Mouse (Mus musculus): ENCODE data around the gene Ghr.

The Ghr gene

GRCm38 (mm10) chr15:3536309-3536900, 46.9 kb downstream of the Ghr start:
- DNase-seq (ENCODE audit: low spot score), result no peak

DNA sequence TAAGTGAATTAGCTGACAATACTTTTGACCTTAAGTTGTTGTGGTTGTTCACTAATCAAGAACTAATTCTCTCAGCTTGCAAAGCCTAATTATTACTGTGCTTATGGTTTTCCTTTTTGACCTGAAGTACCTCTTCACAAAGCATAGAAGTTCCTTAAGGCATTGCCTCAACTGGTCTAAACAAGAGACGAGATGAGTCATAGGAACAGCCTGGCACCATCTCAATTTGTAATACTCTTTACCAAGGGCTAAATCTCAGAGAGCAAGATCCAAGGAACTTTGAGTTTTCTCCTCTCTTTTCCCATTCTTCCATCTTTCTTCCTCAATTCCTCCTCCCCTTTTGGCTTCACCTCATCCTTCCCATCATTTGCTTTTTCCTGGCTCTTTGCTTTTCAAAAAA, 69.3 kb downstream of the Ghr start:
- no peak for DNase-seq (ENCODE audit: low spot score)

DNA sequence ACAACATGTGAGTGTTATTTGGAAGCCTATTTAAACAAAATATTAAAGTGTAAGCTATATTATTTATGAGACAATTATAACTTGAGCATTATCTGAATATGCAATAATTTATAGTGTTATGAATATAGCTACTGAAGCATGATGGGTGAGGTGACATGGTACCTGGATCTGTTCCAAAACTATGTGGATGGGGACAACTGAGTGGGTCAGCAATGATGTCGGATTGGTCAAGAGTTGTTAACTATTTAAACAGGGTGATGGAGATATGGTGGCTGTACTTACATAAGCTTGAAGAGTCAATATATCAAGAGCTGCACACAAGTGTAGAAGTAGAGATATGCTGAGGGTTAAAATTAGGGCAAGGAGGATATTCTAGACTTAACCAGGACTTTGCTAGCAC, 70.9 kb downstream of the Ghr start:
- DNase-seq (ENCODE audit: low spot score), result no peak

DNA sequence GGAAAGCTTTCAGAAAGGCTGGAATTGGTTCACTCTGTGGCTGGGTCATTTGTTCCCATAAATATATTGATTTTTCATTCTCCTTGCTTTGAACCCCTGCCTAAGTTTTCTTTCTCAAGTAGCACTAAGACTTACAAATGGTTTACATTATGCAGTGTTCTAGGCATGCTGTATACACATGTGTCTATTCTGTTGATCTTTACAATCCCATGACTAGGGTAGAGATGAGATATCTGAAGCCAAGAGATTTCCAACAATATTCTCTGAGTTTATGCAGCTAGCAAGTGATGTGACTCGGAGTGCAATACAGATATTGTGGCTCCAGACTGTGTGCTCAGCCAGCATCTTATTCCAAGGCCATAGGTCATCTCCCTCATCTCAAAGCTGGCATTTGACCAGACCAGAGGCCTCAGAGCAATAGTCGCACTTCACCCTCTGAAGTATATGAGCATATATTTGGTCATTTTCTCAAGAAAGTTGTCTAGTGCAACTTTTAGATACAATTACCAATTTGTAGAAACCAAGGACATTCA, 71.6 kb downstream of the Ghr start:
- DNase-seq (ENCODE audit: low spot score), result no peak

GRCm38 (mm10) chr15:3509089-3509488, 74.2 kb downstream of the Ghr start:
- no peak for DNase-seq (ENCODE audit: low spot score)

- DNase-seq (ENCODE audit: low spot score), result no peak
These were observed 76.0 kb downstream of the Ghr start for GRCm38 (mm10) chr15:3507329-3507728.

- no peak for DNase-seq (ENCODE audit: low spot score)
These were observed 78.6 kb downstream of the Ghr start for GRCm38 (mm10) chr15:3504700-3505099.

DNA sequence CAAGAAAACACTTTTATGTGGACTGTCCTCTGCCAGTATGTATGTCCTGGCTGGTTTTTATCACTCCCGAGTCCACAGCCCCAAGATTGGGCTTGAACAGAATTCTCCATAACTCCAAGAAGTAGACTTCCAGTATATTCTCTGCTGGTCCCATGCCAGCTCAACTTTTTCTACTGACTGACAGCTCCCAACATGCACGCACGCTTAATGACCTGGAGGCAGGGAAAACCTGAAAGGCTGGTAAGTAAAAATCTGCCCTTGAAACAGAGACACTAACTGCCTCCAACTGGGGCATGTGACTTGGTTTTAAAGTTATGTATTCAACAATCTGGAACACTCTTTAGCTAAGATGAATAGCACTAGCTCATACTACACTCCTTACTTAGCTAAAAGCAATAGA, 81.6 kb downstream of the Ghr start:
- DNase-seq (ENCODE audit: low spot score), result no peak

DNA sequence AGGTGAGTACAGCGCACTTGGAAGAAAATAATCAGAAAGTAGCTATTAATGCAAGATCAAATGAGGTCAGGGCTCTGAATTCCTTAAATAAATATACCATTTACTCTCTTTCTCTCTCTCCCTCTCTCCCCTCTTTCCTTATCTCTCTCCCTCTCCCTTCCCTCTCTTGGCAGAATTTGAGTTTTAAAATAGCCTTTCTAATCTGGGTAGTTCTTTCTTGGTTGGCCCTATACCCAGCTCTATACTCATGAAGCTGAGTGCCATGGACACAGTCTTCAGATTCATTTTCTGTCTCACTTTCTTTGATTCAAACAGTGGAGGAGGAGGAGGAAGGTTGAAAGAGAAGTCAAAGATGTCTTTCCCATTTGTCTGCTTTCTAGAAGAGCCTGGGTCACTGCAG, 84.3 kb downstream of the Ghr start:
- no peak for DNase-seq (ENCODE audit: low spot score)

GRCm38 (mm10) chr15:3497946-3498580, 85.2 kb downstream of the Ghr start:
- DNase-seq (ENCODE audit: low spot score), result no peak

GRCm38 (mm10) chr15:3490868-3491267, 92.4 kb downstream of the Ghr start:
- no peak for DNase-seq (ENCODE audit: low spot score)

DNA sequence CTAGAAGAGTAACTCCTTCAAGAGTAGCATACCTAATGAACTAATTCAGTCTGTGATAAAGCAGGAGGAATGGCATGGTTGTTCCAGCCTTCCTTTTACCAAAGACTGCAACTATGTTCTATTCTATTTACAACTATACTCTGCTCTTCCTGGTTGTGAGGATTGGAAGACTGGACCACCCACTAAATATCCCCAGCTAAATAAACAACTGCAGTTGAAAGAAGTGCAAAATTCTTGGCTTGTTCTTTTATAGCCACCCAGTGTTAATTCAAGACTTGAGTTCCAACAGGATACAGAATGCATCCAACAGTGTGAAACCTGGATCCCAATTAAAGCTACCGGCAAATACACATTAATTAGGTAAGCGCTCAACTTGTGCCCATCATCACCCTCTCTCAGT, 93.3 kb downstream of the Ghr start:
- no peak for DNase-seq (ENCODE audit: low spot score)

DNA sequence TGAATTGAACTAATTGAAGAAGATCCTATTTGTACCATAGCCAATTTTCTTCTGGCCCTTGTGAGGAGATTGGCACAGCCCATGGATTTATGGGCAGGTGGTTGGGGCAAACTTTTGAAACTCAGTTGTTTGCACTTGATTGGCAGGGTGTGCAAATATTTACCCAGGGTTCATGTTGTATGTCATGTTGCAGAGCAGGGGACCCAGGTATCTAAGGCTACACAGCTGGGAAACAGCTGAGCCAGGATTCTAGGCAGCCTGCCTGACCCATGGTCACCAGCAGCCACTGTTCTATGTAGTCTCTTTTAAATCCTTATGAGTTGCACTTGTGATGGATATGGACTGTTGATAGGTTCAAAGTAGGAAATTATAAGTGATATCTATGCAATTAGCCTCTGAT, 94.1 kb downstream of the Ghr start:
- DNase-seq (ENCODE audit: low spot score), result no peak

DNA sequence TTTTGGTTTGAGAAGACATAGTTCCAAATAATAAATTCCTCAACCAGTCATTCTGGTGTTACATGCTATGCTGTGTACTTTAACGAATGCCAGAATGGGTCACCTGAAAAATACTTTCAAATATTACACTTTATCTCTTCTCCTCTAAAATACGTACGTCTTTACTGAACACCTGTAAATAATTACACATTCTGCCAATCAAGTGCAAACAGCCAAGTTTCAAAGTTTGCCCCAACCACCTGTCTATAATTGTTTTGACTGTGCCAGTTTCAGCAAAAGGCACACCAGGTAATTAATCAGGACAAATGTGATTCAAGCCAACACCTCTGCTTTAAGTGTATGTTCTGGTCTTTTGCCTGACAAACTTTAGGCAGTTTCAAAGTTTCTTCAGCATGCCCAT, 94.7 kb downstream of the Ghr start:
- DNase-seq (ENCODE audit: low spot score), result no peak

- no peak for DNase-seq (ENCODE audit: low spot score)
These were observed 96.6 kb downstream of the Ghr start for GRCm38 (mm10) chr15:3486691-3487090.

DNA sequence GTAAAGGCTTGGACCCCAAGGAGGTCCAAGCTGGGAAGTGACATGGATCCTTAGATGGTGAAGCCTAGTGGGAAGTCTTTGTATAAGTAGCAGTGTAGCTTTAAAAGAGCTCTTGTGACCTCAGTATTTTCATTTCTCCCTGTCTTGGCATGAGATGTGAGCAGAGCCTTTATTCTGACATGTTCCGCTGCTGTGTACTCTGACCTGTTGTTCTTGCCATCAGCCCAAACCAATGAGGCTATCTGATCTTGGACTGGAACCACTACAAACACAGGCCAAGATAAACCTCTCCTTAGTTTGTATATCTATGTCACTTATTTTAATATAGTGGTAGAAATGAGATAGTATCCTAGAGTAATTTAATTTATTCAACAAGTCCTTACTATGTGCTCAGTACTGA, 97.9 kb downstream of the Ghr start:
- DNase-seq (ENCODE audit: low spot score), result no peak

GRCm38 (mm10) chr15:3483451-3483850, 99.8 kb downstream of the Ghr start:
- DNase-seq (ENCODE audit: low spot score), result no peak

- no peak for DNase-seq (ENCODE audit: low spot score)
These were observed 114.1 kb downstream of the Ghr start for GRCm38 (mm10) chr15:3469230-3469629.

GRCm38 (mm10) chr15:3466608-3467007, 116.7 kb downstream of the Ghr start:
- no peak for DNase-seq (ENCODE audit: low spot score)

- DNase-seq (ENCODE audit: low spot score), result no peak
These were observed 118.5 kb downstream of the Ghr start for GRCm38 (mm10) chr15:3464754-3465153.

- DNase-seq (ENCODE audit: low spot score), result no peak
These were observed 126.7 kb downstream of the Ghr start for GRCm38 (mm10) chr15:3456543-3456942.

GRCm38 (mm10) chr15:3455572-3455971, 127.7 kb downstream of the Ghr start:
- DNase-seq (ENCODE audit: low spot score), result no peak

GRCm38 (mm10) chr15:3452080-3452752, 131.1 kb downstream of the Ghr start:
- DNase-seq (ENCODE audit: low spot score), result no peak
